Mouse (Mus musculus) left cerebral cortex, postnatal 14 days (tissue): Measurements from ENCODE around the gene Gclm. TPM values are rescaled to one million over a fixed set of nuclear protein-coding genes. Genes with fewer than 3 reads are reported as not detected.
"Not testable (repeated sequence)": the region's sequence is repeated elsewhere in the genome, so short reads cannot be mapped to it uniquely, and the experiment has no call there.

Experiments used
- DNase-seq, 2 experiments: peaks; one replicate each; pipeline ENCODE4 v3.0.0; 2021 to 2022; ENCODE audit warnings: low spot score in 2 of 2, mixed read lengths in 1 of 2
- intact Hi-C: fragments of 180-260 bp; cut with DNase I; formaldehyde crosslinking; loops from one replicate; pipeline ENCODE4 v1.15.1; 2025
- total RNA-seq, 2 experiments: library from RNA; stranded (reverse); gene quantifications; 2 replicates each; pipeline ENCODE4 v1.2.3; 2021

Gene Gclm
- total RNA-seq, 2 experiments from 2014 or later: 59.3 to 65.2 TPM

- no peak for DNase-seq
- intact Hi-C loops: no loop called here
Measured at GRCm38 (mm10) chr3:122221240-122222036, 23.9 kb upstream of the Gclm start.

GRCm38 (mm10) chr3:122226972-122227371 is 18.4 kb upstream of the Gclm start:
- DNase-seq, intact Hi-C loops: not testable (repeated sequence)

- DNase-seq: no peak
- intact Hi-C loops: no loop called here
Measured at GRCm38 (mm10) chr3:122235772-122236171, 9.6 kb upstream of the Gclm start.

DNA sequence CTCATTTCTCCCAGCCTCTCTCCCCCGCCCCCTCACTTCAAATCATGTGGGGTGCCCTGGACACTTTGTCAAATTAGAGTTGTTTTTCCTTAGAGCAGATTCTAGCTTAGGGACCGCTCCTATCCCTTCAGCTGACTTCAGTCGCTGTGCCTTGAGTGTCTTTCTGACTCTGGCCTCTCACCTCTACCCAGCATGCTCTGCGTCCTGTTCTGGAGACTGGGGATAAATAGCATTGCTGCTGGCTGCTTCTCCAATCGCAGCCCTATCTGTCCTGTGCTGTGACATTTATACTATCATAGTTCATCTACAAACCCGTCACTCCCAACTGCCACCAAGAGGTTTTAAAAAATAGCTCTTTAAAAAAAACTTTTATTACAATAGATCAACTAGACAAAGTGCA is 2.5 kb upstream of the Gclm start:
- no peak for DNase-seq
- intact Hi-C loops: no loop called here

DNA sequence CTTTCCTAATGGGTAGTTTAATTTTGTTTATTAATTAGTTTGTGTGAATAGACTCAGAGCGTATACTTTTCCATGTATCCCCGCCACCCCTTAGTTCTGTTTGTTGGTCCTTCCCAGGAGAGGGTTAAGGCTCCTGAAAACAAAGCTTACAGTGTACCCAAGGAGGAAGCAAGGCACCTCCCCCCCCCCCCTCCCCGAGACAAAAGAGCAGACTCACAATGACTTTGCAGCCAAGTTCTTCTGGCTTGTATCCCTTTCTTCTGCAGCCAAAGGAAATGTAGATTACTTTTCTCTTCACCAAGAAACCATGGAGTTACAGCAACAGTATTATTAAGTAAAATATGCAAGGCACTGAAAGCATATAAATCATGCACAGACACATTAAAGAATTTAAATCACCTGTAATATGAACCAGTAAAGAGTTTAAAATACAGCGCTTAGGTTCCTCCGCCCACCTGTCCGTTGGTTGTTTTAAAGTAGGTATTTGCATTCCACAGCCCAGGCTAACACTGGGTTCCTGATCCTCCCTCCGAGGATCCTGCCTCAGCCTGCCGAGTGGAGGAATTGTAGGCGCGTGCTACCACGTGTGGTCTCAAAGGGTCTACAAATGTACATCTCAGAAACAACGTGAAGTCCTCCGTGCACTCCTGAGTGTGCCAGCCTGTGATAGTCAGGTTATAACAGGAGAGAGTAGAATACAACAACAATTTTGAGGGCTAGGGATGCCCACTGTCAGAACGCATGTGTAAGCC is 1.8 kb upstream of the Gclm start:
- no peak for DNase-seq
- intact Hi-C loops: no loop called here

DNA sequence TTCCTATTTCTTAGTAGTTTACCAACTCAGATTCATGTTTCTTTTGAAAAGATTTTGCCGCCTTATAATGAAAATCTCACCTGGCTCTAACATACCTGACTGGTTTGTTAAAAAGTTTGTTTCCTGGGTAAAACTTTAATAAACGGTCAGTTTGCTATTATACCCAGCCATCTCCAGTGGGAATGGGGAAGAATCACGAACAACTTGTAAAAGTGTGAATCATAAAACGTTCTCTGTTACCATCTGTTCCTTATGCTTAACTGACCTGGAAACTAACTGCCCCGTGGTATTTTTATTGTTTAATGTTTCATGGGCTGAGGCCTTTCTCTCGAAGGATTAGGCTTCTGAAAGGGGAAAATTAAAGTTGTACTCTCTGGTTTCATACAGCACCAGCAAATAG is 598 bp upstream of the Gclm start:
- intact Hi-C loops: no loop called here
- DNase-seq: no peak

DNA sequence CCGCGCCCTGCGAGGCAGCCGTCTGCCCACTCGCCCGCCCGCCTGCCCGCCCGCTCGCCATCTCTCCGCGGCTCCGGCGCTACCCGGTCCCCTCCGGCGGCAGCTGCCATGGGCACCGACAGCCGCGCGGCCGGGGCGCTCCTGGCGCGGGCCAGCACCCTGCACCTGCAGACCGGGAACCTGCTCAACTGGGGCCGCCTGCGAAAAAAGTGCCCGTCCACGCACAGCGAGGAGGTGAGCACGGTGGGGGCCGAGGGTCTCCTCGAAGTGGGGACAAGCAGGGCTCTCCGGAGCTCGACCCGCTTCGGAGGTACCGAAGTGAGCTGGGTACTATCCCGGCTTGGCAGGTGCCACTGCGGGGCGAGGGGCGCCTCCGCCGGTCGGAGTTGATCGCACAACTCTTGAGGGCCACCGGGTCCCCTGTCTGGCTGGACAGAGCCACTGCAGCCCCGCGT is 548 bp downstream of the Gclm start:
- intact Hi-C loops: no loop called here

DNA sequence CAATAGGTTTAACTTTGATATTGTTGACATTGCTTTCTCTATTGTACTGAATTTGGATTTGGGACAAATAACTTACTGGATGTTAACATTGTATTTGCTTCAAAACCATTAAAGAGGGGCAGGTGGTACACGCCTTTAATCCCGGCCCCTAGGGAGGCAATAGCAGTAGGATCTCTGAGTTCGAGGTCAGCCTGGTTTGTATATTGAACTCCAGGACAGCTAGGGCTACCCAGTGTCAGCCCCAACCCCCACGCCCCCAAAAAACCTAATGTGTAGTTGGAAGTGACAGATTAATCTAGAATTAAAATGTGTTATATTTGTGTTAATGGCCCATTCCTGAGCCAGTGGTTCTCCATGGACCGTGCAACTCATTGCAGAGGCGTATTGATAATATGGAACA is 1.0 kb downstream of the Gclm start:
- intact Hi-C loops: no loop called here
- no peak for DNase-seq

More for the DNA sequence above, 548 bp downstream of the Gclm start:
- peak in 1 of 2 experiments; percentile 54 for DNase-seq

DNA sequence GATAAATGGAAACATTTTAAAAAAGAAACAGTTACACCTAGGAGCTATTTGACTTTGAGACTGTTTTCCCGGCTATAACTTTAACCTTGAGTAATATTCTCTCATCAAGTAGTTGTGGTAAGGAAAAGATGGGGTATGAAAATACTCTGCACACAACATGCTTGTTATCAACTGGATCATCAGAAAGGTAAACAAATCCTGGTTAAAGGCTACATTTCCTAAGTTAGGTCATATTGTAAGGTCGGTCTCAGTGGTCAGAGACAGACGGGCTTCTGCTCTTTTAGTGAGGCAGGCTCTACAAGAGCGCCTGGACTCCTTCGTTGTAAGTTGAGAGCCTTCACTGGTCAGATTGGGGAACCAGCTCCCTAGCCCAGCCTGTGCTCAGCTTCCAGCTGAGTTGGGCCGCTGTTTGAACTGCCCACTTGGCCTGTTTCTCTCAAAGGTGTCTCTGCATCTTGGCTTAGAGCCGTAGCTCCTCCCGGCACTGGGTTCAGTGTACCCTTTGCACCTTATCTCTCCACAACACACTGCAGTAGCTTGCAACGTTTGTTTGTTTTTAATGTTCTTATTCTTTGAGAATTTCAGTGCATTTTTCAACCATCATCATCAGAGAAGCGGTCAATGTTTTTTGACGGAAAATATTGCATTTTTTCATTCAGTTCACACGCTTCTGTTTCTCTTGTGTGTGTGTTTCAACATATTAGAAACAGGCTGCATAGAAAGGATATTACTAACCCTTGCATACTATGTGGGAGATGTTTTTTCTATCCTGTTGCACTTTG is 1.8 kb downstream of the Gclm start:
- intact Hi-C loops: no loop called here
- DNase-seq: no peak

DNA sequence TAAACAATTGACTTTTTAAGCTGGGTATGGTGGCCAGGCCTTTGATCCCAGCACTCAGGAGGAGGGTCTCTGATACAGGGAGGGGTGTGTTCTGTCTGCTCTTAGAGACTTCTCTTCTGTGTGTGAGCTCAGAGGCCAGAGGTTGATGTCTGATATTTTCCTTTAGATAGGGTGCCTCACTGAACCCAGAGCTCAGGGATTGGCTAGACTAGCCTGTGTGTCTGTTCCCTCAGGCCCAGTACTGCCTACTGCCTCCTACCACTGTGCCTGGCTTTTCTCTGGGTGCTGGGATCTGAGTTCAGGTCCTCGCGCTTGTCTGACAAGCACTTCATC is 2.4 kb downstream of the Gclm start:
- intact Hi-C loops: no loop called here
- no peak for DNase-seq

- intact Hi-C loops: no loop called here
- DNase-seq: no peak
Measured at GRCm38 (mm10) chr3:122252466-122253253, 7.3 kb downstream of the Gclm start.

DNA sequence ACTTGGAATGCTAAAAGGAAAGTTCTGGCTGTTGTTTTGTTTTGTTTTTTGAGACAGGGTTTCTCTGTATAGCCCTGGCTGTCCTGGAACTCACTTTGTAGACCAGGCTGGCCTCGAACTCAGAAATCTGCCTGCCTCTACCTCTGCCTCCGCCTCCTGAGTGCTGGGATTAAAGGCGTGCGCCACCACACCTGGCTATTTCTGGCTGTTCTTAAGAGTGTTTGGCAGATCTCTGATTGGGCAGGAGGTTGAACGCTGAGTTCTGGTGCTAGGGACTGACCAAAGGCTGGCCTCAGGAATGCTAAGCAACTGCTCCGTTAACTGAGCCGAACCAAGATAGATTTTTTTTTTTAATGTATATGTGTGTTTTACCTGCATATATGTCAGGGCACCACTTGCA is 8.7 kb downstream of the Gclm start:
- intact Hi-C loops: not testable (repeated sequence)

GRCm38 (mm10) chr3:122269986-122270385 is 24.6 kb downstream of the Gclm start:
- no peak for DNase-seq
- intact Hi-C loops: loop anchor here (10.0 kb wide), 2 partner anchors 305 to 385 kb away; no protein-coding TSS in a partner anchor

More for the DNA sequence above, 8.7 kb downstream of the Gclm start:
- DNase-seq: not testable (repeated sequence)

DNA sequence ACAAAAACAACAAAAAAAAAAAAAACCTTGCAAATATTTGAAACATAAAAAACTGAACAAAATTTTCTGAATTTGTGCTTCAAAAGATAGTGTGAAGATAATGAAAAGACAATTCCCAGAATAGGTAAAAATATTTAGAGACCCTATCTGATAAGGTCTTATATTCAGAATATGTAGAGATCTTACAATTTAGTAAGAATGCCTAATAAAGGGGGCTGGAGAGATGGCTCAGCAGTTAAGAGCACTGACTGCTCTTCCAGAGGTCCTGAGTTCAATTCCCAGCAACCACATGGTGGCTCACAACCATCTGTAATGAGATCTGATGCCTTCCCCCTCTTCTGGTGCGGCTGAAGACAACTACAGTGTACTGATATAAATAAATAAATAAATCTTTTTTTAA is 27.2 kb downstream of the Gclm start:
- intact Hi-C loops: loop anchor here (10.0 kb wide), 2 partner anchors 308 to 388 kb away; no protein-coding TSS in a partner anchor
- DNase-seq: not testable (repeated sequence)

DNA sequence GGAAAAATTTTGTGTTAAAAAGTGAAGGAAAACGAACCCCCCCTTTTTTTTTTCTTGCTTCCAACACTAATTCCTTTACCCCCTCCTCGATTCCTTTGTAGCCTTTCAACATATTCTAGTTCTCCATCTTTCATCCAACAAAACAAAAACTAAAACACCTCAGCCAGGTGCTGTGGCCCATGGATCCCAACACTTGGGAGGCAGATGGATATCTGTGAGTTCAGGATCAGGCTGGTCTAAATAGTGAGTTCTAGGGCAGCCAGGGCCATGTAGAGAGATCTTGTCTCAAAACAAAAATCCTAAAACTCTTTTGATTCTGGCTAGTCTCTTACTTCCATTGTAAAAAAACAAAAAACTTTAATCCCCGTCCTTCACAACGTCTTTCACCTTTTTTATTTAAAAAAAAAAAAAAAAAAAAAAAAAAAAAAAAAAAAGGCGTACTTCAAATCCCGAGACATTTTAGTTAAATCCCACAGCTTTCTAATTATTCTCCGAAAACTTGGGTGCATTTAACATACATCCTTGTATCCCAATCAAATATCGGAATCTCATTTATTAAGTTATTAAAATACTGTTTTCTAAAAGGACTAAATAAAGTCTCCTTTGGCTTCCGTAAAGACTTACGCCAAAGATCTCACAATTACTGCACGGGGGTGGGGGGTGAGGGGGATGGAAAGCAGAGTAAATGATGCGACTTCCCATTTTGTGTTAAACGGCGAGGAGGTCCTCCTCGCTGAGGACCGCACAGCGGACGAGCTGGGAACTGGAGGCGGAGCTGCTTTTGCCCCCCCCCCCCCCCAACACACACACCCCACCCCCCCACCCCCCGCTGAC is 28.3 kb downstream of the Gclm start:
- intact Hi-C loops: loop anchor here (10.0 kb wide), 2 partner anchors 309 to 389 kb away; no protein-coding TSS in a partner anchor
- DNase-seq: no peak

DNA sequence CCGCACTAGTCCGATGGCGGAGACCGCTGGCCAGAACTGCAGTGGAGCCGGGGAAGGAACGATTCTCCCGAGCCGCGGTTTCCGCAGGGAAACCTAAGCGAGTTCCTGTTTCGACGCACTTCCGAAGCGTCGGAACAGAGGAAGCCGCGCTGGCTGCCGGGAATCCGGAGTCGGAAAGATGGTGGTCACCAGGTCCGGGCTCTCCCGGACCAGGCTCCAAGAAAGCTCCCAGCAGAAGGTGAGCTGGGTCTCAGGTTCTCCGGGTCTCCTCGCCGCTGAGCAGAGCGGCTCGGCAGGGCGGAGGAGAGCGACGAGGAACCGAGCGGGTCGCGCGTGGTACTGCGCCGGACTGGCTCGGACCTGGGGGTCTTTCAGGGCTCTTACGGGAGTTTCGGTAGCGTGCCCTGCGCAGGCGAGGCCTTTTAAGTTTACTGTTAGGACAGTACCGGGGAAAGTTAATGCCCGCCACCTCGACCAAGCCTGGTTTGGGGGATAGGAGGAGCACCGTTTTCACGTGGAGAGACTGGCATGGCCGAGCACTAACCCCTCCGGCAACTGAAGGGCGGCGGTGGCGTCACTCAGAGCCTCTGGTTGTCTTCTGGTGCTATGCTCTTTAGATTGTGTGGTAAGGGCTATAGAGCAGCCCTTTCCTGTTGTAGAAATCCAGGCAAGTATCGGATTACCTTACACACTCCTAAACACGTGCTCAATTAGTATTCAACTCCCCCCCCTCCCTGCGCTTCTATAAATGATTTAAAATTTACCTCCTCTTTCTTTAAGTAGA is 29.1 kb downstream of the Gclm start, which contains the start of gene Dnttip2:
TSS of gene Dnttip2 (plus strand) at position 148 of the 784 bp plus-strand sequence.
- peak; percentile 94 for DNase-seq
- intact Hi-C loops: loop anchor here (10.0 kb wide), 2 partner anchors 310 to 390 kb away; no protein-coding TSS in a partner anchor

DNA sequence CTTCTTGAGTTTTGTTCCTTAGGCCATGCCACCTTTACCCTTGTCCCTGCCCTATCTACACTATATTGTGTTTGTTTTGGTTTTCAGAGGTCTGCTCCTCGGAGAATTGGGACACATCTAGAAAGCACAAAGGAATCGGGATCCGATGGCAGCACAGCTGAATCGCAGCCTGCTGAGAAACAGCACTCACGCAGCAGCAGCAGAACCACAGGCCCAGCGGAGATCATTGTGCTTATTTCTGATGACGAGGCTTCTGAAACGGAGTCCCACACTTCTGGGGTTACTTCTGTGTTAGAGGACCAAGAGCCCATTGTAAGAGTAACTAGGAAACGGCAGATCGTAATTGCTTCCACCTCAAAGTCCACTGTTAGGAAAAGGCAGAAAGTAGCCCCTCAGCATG is 29.8 kb downstream of the Gclm start:
- no peak for DNase-seq
- intact Hi-C loops: loop anchor here (10.0 kb wide), 2 partner anchors 310 to 390 kb away; no protein-coding TSS in a partner anchor
